Mouse (Mus musculus) megakaryocyte progenitor cell, adult 5-6 weeks (primary cell): Measurements from ENCODE around the gene Ccnd3. TPM values are rescaled to one million over a fixed set of nuclear protein-coding genes. Genes with fewer than 3 reads are reported as not detected.
"Not testable (repeated sequence)": the region's sequence is repeated elsewhere in the genome, so short reads cannot be mapped to it uniquely, and the experiment has no call there.

ENCODE experiments used
- ATAC-seq: replicated peaks from 2 replicates; pipeline ENCODE4 v1.8.0; 2016; ENCODE audit warnings: mild to moderate bottlenecking, moderate TSS enrichment, inconsistent platforms; ENCODE audit not compliant: poor library complexity
- total RNA-seq, 2 experiments: library from RNA; stranded (forward) in 1 of 2; stranded (reverse) in 1 of 2; fragments of 157-497, 149-512 nt in 1 of 2; fragments of 200-1000 nt in 1 of 2; gene quantifications; 2 replicates each; pipeline versions ENCODE4 v1.2.3 to v1.2.4; 2015 to 2017

The Ccnd3 gene
- total RNA-seq, 2 experiments from 2014 or later = 51.4 to 95.3 TPM

GRCm38 (mm10) chr17:47610849-47611660, 106.2 kb downstream of the Ccnd3 start, which contains the start of the genes Bysl, Med20 and Gm20517:
Gene Bysl (minus strand): TSS chr17:47611492.
Gene Med20 (plus strand): TSS chr17:47611582.
Gene Gm20517 (plus strand): TSS chr17:47611589.
- ATAC-seq = peak; percentile 91

GRCm38 (mm10) chr17:47611661-47611982, 106.8 kb downstream of the Ccnd3 start:
- ATAC-seq = peak; percentile 12

GRCm38 (mm10) chr17:47614018-47614417, 109.2 kb downstream of the Ccnd3 start:
- ATAC-seq = 0 out of 2 replicates have a peak, but pooled peaks have one; percentile 26

GRCm38 (mm10) chr17:47616119-47616518, 111.3 kb downstream of the Ccnd3 start:
- no peak for ATAC-seq

GRCm38 (mm10) chr17:47616652-47617051, 111.8 kb downstream of the Ccnd3 start:
- no peak for ATAC-seq

- peak; percentile 97 for ATAC-seq
These were observed 112.9 kb downstream of the Ccnd3 start for GRCm38 (mm10) chr17:47617605-47618307.

GRCm38 (mm10) chr17:47618556-47619311, 113.9 kb downstream of the Ccnd3 start:
- ATAC-seq = no peak

GRCm38 (mm10) chr17:47622912-47623554, 118.2 kb downstream of the Ccnd3 start:
- ATAC-seq = no peak

- ATAC-seq = not testable (repeated sequence)
These were observed 119.7 kb downstream of the Ccnd3 start for GRCm38 (mm10) chr17:47624572-47624971.

GRCm38 (mm10) chr17:47625088-47625487, 120.2 kb downstream of the Ccnd3 start:
- no peak for ATAC-seq

GRCm38 (mm10) chr17:47626031-47626430, 121.2 kb downstream of the Ccnd3 start:
- ATAC-seq = no peak

- no peak for ATAC-seq
These were observed 122.9 kb downstream of the Ccnd3 start for GRCm38 (mm10) chr17:47627791-47628190.

- peak; percentile 91 for ATAC-seq
These were observed 124.2 kb downstream of the Ccnd3 start for GRCm38 (mm10) chr17:47628851-47629676.

- ATAC-seq = peak; percentile 17
These were observed 125.1 kb downstream of the Ccnd3 start for GRCm38 (mm10) chr17:47629717-47630677.

- no peak for ATAC-seq
These were observed 125.8 kb downstream of the Ccnd3 start, which contains the start of gene Usp49 for GRCm38 (mm10) chr17:47630678-47631065. Gene Usp49 (plus strand): TSS chr17:47630690.

- no peak for ATAC-seq
These were observed 127.5 kb downstream of the Ccnd3 start for GRCm38 (mm10) chr17:47632181-47632840.

- no peak for ATAC-seq
These were observed 129.3 kb downstream of the Ccnd3 start for GRCm38 (mm10) chr17:47633999-47634770.
